Mouse (Mus musculus): Measurements from ENCODE around the gene Tmcc2.
A peak's percentile ranks its signal among the peaks of the same experiment; 100 is the strongest.
"Not testable (repeated sequence)": the region's sequence is repeated elsewhere in the genome, so short reads cannot be mapped to it uniquely, and the experiment has no call there.

The Tmcc2 gene

GRCm38 (mm10) chr1:132367692-132368506 is 23.2 kb downstream of the Tmcc2 start:
- peak; percentile 92 for DNase-seq

- no peak for DNase-seq
Measured at GRCm38 (mm10) chr1:132366937-132367336, 24.1 kb downstream of the Tmcc2 start.

GRCm38 (mm10) chr1:132366235-132366634 is 24.8 kb downstream of the Tmcc2 start:
- DNase-seq = no peak

GRCm38 (mm10) chr1:132365645-132366044 is 25.4 kb downstream of the Tmcc2 start:
- DNase-seq = no peak

GRCm38 (mm10) chr1:132364896-132365557 is 26.1 kb downstream of the Tmcc2 start:
- DNase-seq = no peak

GRCm38 (mm10) chr1:132364388-132364787 is 26.7 kb downstream of the Tmcc2 start:
- DNase-seq = no peak

GRCm38 (mm10) chr1:132361959-132362358 is 29.1 kb downstream of the Tmcc2 start:
- no peak for DNase-seq

- peak; percentile 52 for DNase-seq
Measured at GRCm38 (mm10) chr1:132356841-132357240, 34.2 kb downstream of the Tmcc2 start.

GRCm38 (mm10) chr1:132355841-132356242 is 35.2 kb downstream of the Tmcc2 start:
- DNase-seq = peak; percentile 92

GRCm38 (mm10) chr1:132355162-132355601 is 35.9 kb downstream of the Tmcc2 start:
- peak; percentile 78 for DNase-seq

- DNase-seq = no peak
Measured at GRCm38 (mm10) chr1:132354234-132354633, 36.8 kb downstream of the Tmcc2 start.

GRCm38 (mm10) chr1:132353389-132353788 is 37.7 kb downstream of the Tmcc2 start:
- no peak for DNase-seq

GRCm38 (mm10) chr1:132351058-132351457 is 40.0 kb downstream of the Tmcc2 start:
- DNase-seq = no peak

- DNase-seq = not testable (repeated sequence)
Measured at GRCm38 (mm10) chr1:132349601-132350000, 41.5 kb downstream of the Tmcc2 start.

- not testable (repeated sequence) for DNase-seq
Measured at GRCm38 (mm10) chr1:132349049-132349448, 42.0 kb downstream of the Tmcc2 start.

- no peak for DNase-seq
Measured at GRCm38 (mm10) chr1:132348401-132348800, 42.7 kb downstream of the Tmcc2 start.

- DNase-seq = no peak
Measured at GRCm38 (mm10) chr1:132346951-132347350, 44.1 kb downstream of the Tmcc2 start.

- DNase-seq = peak; percentile 81
Measured at GRCm38 (mm10) chr1:132346134-132346851, 44.8 kb downstream of the Tmcc2 start.

GRCm38 (mm10) chr1:132345514-132345913 is 45.6 kb downstream of the Tmcc2 start:
- no peak for DNase-seq

- DNase-seq = no peak
Measured at GRCm38 (mm10) chr1:132343656-132344055, 47.4 kb downstream of the Tmcc2 start.

GRCm38 (mm10) chr1:132343191-132343590 is 47.9 kb downstream of the Tmcc2 start:
- DNase-seq = peak; percentile 10

- DNase-seq = peak; percentile 10
Measured at GRCm38 (mm10) chr1:132342518-132342917, 48.6 kb downstream of the Tmcc2 start.

Measured in kidney, postnatal 10 days (tissue).